Mouse (Mus musculus): ENCODE measurements around the gene Olfr1308. TPM values are rescaled to one million over a fixed set of nuclear protein-coding genes. Genes with fewer than 3 reads are reported as not detected.

The Olfr1308 gene
- not detected for polyA plus RNA-seq (2014; fragmentation: Illumina TruSeq; extraction: RNeasy Lipid Tissue Mini Kit (QIAGEN cat#74804); ENCODE audit: low replicate concordance)

GRCm38 (mm10) chr2:111964844-111965243 is at the start of gene Olfr1308:
Gene Olfr1308 (minus strand): TSS chr2:111964944.

GRCm38 (mm10) chr2:112012608-112013007 is 47.9 kb upstream of the Olfr1308 start, which contains the start of gene Olfr1310:
Gene Olfr1310 (minus strand): TSS chr2:112012708.

GRCm38 (mm10) chr2:111990181-111990580 is 25.4 kb upstream of the Olfr1308 start, which contains the start of gene Olfr1309:
Gene Olfr1309 (minus strand): TSS chr2:111990281.

GRCm38 (mm10) chr2:111949340-111949739 is 15.4 kb downstream of the Olfr1308 start, which contains the start of gene Olfr1307:
Gene Olfr1307 (minus strand): TSS chr2:111949440.

GRCm38 (mm10) chr2:111916171-111916570 is 48.6 kb downstream of the Olfr1308 start, which contains the start of gene Olfr1306:
Gene Olfr1306 (minus strand): TSS chr2:111916271.

Other genes with a start within 250 kb of the Olfr1308 start
- gene Olfr1301, start 213.9 kb downstream of the Olfr1308 start, polyA plus RNA-seq (2014; fragmentation: Illumina TruSeq; extraction: RNeasy Lipid Tissue Mini Kit (QIAGEN cat#74804); ENCODE audit: low replicate concordance), result not detected
- not detected for gene Olfr1302, start 187.5 kb downstream of the Olfr1308 start, polyA plus RNA-seq (2014; fragmentation: Illumina TruSeq; extraction: RNeasy Lipid Tissue Mini Kit (QIAGEN cat#74804); ENCODE audit: low replicate concordance)
- gene Olfr1303, start 144.6 kb downstream of the Olfr1308 start, polyA plus RNA-seq (2014; fragmentation: Illumina TruSeq; extraction: RNeasy Lipid Tissue Mini Kit (QIAGEN cat#74804); ENCODE audit: low replicate concordance), result not detected
- not detected for gene Olfr1305, start 87.8 kb downstream of the Olfr1308 start, polyA plus RNA-seq (2014; fragmentation: Illumina TruSeq; extraction: RNeasy Lipid Tissue Mini Kit (QIAGEN cat#74804); ENCODE audit: low replicate concordance)
- not detected for gene Olfr1306, start 48.7 kb downstream of the Olfr1308 start, polyA plus RNA-seq (2014; fragmentation: Illumina TruSeq; extraction: RNeasy Lipid Tissue Mini Kit (QIAGEN cat#74804); ENCODE audit: low replicate concordance)
- not detected for gene Olfr1307, start 15.5 kb downstream of the Olfr1308 start, polyA plus RNA-seq (2014; fragmentation: Illumina TruSeq; extraction: RNeasy Lipid Tissue Mini Kit (QIAGEN cat#74804); ENCODE audit: low replicate concordance)
- not detected for gene Olfr1309, start 25.3 kb upstream of the Olfr1308 start, polyA plus RNA-seq (2014; fragmentation: Illumina TruSeq; extraction: RNeasy Lipid Tissue Mini Kit (QIAGEN cat#74804); ENCODE audit: low replicate concordance)
- not detected for gene Olfr1310, start 47.8 kb upstream of the Olfr1308 start, polyA plus RNA-seq (2014; fragmentation: Illumina TruSeq; extraction: RNeasy Lipid Tissue Mini Kit (QIAGEN cat#74804); ENCODE audit: low replicate concordance)
- not detected for gene Olfr1311, start 59.5 kb upstream of the Olfr1308 start, polyA plus RNA-seq (2014; fragmentation: Illumina TruSeq; extraction: RNeasy Lipid Tissue Mini Kit (QIAGEN cat#74804); ENCODE audit: low replicate concordance)
- gene Olfr1312, start 85.3 kb upstream of the Olfr1308 start, polyA plus RNA-seq (2014; fragmentation: Illumina TruSeq; extraction: RNeasy Lipid Tissue Mini Kit (QIAGEN cat#74804); ENCODE audit: low replicate concordance), result not detected
- not detected for gene Olfr1313, start 112.9 kb upstream of the Olfr1308 start, polyA plus RNA-seq (2014; fragmentation: Illumina TruSeq; extraction: RNeasy Lipid Tissue Mini Kit (QIAGEN cat#74804); ENCODE audit: low replicate concordance)
- not detected for gene Olfr1314, start 131.8 kb upstream of the Olfr1308 start, polyA plus RNA-seq (2014; fragmentation: Illumina TruSeq; extraction: RNeasy Lipid Tissue Mini Kit (QIAGEN cat#74804); ENCODE audit: low replicate concordance)
- not detected for gene Olfr1315-ps1, start 150.5 kb upstream of the Olfr1308 start, polyA plus RNA-seq (2014; fragmentation: Illumina TruSeq; extraction: RNeasy Lipid Tissue Mini Kit (QIAGEN cat#74804); ENCODE audit: low replicate concordance)
- gene Olfr1316, start 170.0 kb upstream of the Olfr1308 start, polyA plus RNA-seq (2014; fragmentation: Illumina TruSeq; extraction: RNeasy Lipid Tissue Mini Kit (QIAGEN cat#74804); ENCODE audit: low replicate concordance), result not detected
- not detected for gene Olfr1317, start 175.4 kb upstream of the Olfr1308 start, polyA plus RNA-seq (2014; fragmentation: Illumina TruSeq; extraction: RNeasy Lipid Tissue Mini Kit (QIAGEN cat#74804); ENCODE audit: low replicate concordance)
- gene Olfr1318, start 189.3 kb upstream of the Olfr1308 start, polyA plus RNA-seq (2014; fragmentation: Illumina TruSeq; extraction: RNeasy Lipid Tissue Mini Kit (QIAGEN cat#74804); ENCODE audit: low replicate concordance), result not detected